Mouse (Mus musculus) left cerebral cortex, adult 8-10 months (tissue): ENCODE measurements around the gene Odf3l2. TPM values are rescaled to one million over a fixed set of nuclear protein-coding genes. Genes with fewer than 3 reads are reported as not detected.

Experiments
- DNase-seq, 2 experiments: peaks; one replicate each; pipeline ENCODE4 v3.0.0; 2022; ENCODE audit warnings: low spot score in 2 of 2
- total RNA-seq, 4 experiments: library from RNA; stranded (reverse); gene quantifications; 2 replicates each; pipeline ENCODE4 v1.2.4; 2022

The Odf3l2 gene
- total RNA-seq, 4 experiments from 2014 or later: 0.42 to 0.70 (median 0.47) TPM

DNA sequence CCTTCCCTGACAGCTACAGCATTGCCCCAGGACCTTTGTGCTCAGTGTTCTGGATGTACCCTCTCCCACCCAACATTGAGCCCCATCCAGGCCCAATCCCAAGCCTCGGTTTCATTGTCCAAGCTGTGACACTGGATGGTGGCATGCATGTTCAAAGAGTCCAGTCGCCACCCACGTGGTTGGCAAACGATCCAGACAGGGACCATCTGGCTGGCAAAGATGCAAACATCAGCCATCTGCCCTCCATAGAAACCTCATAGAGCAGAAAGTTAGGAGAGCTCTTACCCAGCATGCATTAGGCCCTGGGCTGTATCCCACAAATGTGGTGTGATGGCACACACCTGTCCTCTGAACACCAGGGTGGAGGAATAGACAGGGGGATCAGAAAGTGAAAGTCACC lies 14.1 kb downstream of the Odf3l2 start:
- peak in 1 of 2 experiments; percentile 81 for DNase-seq

DNA sequence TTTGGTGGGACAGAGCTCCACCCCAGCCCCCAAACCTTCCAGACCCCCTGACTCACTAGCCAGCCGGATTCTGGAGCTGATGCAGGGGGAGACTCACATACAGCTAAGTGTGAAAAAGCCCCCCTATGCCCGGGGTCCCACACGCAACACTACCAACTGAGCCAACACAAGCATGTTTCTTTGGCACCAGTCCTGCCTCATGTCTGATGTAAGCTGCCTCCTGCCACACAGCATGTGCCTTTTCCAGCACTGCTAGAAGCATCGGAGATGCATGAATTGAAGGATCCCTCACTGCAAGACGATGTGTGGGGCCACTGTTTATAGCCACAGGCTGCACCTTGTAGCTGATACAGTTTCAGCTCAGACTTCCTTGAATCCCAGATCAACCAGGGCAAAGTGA lies 17.2 kb downstream of the Odf3l2 start:
- DNase-seq: no peak

DNA sequence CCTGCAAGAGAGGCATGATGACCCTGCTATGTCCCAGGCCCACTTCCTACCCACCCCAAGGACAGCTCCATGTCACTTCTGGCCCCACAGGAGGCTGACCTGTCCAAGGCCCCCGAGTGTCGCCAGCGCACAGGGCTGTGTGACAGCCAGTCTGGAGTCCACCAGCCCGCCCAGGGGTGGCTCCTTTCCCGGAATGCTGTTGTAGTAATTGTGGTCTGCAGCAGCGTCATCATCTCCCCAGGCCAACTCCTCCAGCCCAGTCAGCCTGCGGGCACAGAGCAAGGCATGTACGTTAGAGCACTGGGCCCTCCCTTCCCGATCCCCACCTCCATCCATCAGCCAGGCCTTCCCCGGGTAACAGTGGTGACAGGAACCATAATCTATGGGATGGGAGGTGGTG lies 19.4 kb downstream of the Odf3l2 start:
- no peak for DNase-seq

- no peak for DNase-seq
Observed at GRCm38 (mm10) chr10:79625398-79625797, 20.1 kb downstream of the Odf3l2 start.

GRCm38 (mm10) chr10:79623950-79624349 lies 21.6 kb downstream of the Odf3l2 start:
- DNase-seq: no peak

DNA sequence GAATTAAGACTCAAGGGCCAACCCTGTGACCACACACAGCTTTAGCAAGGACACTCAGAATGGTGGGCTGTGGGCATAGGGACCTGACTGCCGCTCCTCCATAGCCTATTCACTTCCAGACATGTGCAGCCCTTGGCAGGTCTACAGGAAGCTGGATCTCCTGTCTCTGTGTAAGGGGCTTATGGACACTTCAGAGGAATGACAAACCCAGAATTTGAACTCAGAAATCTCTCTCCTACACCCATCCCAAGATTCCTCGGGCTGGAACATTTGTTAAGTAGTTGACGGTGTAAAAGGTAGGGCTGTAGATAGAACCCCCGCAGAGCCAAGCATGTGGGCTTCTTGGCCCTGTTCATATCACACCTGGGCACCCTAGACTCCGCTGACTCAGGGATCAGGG lies 29.2 kb downstream of the Odf3l2 start:
- no peak for DNase-seq

GRCm38 (mm10) chr10:79615860-79616259 lies 29.7 kb downstream of the Odf3l2 start:
- no peak for DNase-seq

DNA sequence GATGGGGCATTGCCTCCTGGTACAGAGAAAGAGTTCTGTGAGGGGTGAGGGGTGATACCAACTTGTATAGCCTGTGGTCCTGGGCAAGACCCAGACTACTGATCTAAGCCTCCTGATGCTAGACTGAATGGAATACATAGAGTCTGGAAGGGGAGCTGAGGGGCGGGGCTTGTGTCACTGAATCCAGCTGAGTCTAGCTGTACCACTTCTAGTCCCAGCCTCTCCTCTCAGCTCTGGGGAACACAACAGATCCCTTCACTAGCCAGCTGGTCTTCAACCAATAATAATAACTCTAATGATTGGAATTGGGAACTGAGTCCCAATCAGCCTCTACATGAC lies 31.3 kb downstream of the Odf3l2 start:
- no peak for DNase-seq

DNA sequence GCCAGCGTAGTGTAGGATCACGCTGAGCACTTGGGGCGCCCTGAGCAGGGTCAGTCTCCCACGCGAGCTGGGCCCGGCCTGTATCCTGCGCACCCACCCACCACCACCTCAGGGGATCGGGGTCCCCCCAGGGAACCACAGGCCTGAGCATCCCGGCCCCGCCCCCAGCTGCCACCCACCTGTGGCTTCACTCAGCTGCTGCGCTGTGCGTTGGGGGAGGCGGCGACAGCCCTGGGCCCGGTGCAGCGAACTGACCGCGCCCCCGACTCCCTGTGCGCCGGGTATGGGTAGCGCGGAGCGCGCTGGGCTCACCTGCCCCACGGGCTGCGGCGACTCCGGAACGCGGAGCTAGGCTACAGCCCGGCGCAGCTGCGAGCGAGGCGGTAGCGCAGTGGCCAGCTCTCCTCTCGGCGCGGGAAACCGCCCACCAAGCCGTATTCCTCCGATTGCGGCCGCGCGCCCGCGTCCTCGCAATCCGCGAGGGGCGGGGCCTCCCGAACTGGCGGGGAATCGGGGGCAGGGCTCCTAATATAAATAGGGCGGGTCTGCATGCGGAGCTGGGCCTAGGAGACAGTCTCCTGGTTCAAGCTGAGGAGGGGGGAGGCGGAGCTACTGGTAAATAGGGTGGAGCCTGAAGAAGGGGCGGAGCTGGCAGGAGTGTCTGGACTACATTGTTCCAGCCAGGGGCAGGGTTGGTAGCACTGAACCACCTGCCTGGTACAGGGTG lies 31.8 kb downstream of the Odf3l2 start, which contains the start of gene C2cd4c:
TSS of gene C2cd4c (minus strand) at position 448 of the 727 bp plus-strand sequence.
- DNase-seq: peak in 1 of 2 experiments; percentile 82

DNA sequence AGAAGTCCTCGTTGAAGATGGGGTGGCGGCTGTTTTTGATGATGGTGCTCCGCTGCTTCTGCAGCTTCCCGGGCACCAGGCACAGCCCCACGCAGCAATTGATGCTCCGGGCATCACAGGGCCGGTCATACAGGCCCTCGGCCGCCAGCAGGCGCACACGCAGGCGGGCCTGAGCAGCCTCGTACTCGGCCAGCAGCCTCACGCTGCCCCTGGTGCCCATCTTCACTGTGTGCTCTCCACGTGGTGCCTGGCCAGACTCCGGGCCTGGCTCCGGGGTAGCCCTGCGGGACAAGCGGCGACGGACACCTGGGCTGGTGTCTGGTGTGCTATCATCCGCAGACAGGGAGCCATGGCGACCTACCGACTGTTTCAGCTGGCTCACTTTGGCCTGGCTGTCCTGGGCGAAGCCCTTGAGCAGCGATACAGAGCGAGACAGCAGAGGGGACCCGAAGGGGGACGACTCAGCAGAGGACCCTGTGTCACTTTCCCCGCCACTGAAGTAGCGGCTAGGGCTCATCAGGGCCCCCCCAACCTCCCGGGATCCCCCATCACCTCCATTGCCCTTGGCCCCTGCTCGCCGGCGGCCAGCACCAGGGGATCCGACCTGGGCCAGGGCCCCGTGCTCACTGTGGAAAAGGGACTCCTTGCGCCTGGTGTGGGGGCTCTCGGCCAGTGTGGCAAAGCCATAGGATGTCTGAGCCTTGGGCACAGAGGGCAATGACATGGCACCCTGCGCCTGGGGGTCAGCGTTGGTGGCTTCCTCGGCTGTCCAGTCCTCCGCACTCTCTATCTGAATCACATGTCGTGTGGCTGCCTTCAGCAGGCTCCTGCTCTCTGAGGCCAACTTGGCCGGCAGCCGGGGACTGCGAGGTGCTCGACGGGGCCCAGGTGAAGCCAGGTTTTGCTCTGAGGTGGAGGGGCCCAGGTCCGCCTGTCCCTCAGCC lies 33.1 kb downstream of the Odf3l2 start:
- DNase-seq: no peak

GRCm38 (mm10) chr10:79611296-79611695 lies 34.2 kb downstream of the Odf3l2 start:
- no peak for DNase-seq

DNA sequence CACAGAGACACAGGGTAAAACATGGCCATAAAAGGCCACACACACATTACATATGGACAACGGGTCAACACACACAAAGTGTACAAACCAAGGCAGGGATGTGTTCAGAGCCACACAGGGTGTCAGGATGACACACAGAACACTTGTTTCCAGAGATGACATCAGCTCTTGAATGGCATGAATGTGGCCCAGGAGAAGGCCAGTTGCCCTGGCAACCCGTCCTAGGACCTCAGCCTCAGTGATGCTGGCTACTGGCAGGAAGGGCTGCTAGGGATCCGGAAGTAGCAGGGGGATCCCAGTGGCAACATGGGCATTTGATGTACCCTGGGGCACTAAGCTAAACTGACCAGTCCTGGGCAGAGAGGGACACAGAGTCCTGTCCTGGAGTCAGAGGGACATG lies 36.3 kb downstream of the Odf3l2 start:
- DNase-seq: no peak

DNA sequence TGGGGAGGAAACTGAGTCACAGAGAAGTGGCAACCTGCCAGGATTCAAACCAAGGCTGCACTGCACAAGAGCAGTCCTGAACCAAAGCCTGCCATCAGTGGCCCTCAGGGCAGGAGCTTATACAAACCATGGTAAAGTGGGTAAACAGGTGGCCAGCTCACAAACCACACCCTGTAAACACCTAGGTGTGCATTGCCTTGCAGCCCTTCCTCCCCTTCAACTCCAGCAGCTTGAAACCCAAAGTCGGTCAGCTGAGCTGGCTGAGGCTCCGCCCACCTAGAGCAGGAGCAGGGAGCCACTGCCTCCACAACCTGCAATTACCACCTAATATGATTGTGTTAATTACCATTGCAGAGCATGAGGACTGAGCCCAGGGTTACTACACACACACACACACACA lies 37.6 kb downstream of the Odf3l2 start:
- no peak for DNase-seq

DNA sequence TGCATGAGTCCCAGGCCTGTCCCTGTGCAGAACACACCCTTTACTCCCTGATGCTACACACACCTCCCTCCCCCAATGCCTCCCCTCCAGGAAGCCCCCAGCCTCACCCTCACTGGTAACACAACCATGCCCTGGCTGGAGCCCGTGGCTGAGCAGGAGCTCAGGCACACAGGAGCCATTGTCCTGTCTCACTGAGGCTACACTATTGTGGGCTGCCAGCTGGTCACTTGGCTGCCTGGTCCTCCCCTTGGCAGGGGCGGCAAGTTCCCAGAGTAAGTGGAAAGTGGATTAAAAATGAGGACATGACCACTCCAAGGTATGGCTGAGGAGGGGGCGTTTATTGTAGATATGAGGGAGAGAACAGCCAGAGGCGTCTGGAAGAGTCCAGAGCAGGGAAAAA lies 39.0 kb downstream of the Odf3l2 start:
- DNase-seq: no peak

DNA sequence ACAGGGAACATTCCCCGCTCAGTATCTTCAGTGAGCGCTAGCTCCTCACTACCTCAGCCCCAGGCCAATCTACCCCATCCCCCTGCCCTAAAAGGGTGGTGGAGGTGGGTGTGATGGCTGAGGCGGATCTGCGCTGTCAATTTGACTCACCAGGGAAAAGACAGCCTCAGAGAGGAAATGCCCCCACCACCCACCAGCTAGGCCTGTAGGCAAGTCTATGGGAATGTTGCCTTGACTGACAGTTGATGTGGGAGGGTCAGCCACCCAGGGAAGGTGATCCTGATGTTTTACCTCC lies 47.7 kb downstream of the Odf3l2 start:
- DNase-seq: no peak

- DNase-seq: peak in 1 of 2 experiments; percentile 89
Observed at GRCm38 (mm10) chr10:79597051-79597935, 48.2 kb downstream of the Odf3l2 start.

DNA sequence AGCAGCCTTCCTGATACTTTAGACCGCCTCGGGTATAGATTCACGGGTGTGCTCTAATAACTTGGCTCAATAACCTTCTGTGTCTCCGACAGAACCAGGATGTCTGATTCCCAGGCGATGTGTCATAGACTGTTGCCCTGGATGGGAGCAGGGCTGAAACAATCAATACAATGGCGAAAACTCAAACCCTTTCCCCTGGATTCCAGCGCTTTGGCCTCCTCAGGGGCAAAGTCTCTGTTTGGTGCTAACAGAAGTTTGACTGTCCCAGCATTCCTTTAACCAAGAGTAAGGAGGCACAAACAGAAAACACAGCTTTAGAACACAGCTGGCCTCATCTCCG lies 50.0 kb downstream of the Odf3l2 start:
- DNase-seq: no peak

- peak in 1 of 2 experiments; percentile 67 for DNase-seq
Observed at GRCm38 (mm10) chr10:79594872-79595589, 50.5 kb downstream of the Odf3l2 start.

- no peak for DNase-seq
Observed at GRCm38 (mm10) chr10:79594111-79594510, 51.4 kb downstream of the Odf3l2 start.

- no peak for DNase-seq
Observed at GRCm38 (mm10) chr10:79590702-79591101, 54.8 kb downstream of the Odf3l2 start.
